Mouse (Mus musculus): Measurements from ENCODE around the gene Magi2.
"Not testable (repeated sequence)": the region's sequence is repeated elsewhere in the genome, so short reads cannot be mapped to it uniquely, and the experiment has no call there.

Magi2 gene

GRCm38 (mm10) chr5:20499031-20499600 is 1272.3 kb downstream of the Magi2 start:
- DNase-seq (ENCODE audit: low read depth, low spot score), result no peak

GRCm38 (mm10) chr5:20508609-20509008 is 1281.8 kb downstream of the Magi2 start:
- no peak for DNase-seq (ENCODE audit: low read depth, low spot score)

GRCm38 (mm10) chr5:20509606-20510005 is 1282.8 kb downstream of the Magi2 start:
- DNase-seq (ENCODE audit: low read depth, low spot score), result no peak

- no peak for DNase-seq (ENCODE audit: low read depth, low spot score)
Observed at GRCm38 (mm10) chr5:20512377-20513126, 1285.7 kb downstream of the Magi2 start.

- no peak for DNase-seq (ENCODE audit: low read depth, low spot score)
Observed at GRCm38 (mm10) chr5:20521639-20522038, 1294.8 kb downstream of the Magi2 start.

GRCm38 (mm10) chr5:20522047-20522446 is 1295.2 kb downstream of the Magi2 start:
- DNase-seq (ENCODE audit: low read depth, low spot score), result no peak

- DNase-seq (ENCODE audit: low read depth, low spot score), result no peak
Observed at GRCm38 (mm10) chr5:20523776-20524175, 1296.9 kb downstream of the Magi2 start.

- not testable (repeated sequence) for DNase-seq (ENCODE audit: low read depth, low spot score)
Observed at GRCm38 (mm10) chr5:20526588-20526987, 1299.8 kb downstream of the Magi2 start.

- DNase-seq (ENCODE audit: low read depth, low spot score), result no peak
Observed at GRCm38 (mm10) chr5:20536544-20536943, 1309.7 kb downstream of the Magi2 start.

GRCm38 (mm10) chr5:20537369-20538022 is 1310.7 kb downstream of the Magi2 start:
- DNase-seq (ENCODE audit: low read depth, low spot score), result no peak

GRCm38 (mm10) chr5:20544374-20544773 is 1317.5 kb downstream of the Magi2 start:
- no peak for DNase-seq (ENCODE audit: low read depth, low spot score)

- no peak for DNase-seq (ENCODE audit: low read depth, low spot score)
Observed at GRCm38 (mm10) chr5:20559378-20559777, 1332.5 kb downstream of the Magi2 start.

- no peak for DNase-seq (ENCODE audit: low read depth, low spot score)
Observed at GRCm38 (mm10) chr5:20559821-20560220, 1333.0 kb downstream of the Magi2 start.

GRCm38 (mm10) chr5:20568421-20568820 is 1341.6 kb downstream of the Magi2 start:
- no peak for DNase-seq (ENCODE audit: low read depth, low spot score)

- DNase-seq (ENCODE audit: low read depth, low spot score), result no peak
Observed at GRCm38 (mm10) chr5:20568966-20569365, 1342.1 kb downstream of the Magi2 start.

- no peak for DNase-seq (ENCODE audit: low read depth, low spot score)
Observed at GRCm38 (mm10) chr5:20574816-20575215, 1348.0 kb downstream of the Magi2 start.

GRCm38 (mm10) chr5:20575798-20576197 is 1349.0 kb downstream of the Magi2 start:
- DNase-seq (ENCODE audit: low read depth, low spot score), result no peak

GRCm38 (mm10) chr5:20576266-20576665 is 1349.4 kb downstream of the Magi2 start:
- no peak for DNase-seq (ENCODE audit: low read depth, low spot score)

- no peak for DNase-seq (ENCODE audit: low read depth, low spot score)
Observed at GRCm38 (mm10) chr5:20578666-20579065, 1351.8 kb downstream of the Magi2 start.

GRCm38 (mm10) chr5:20580619-20581018 is 1353.8 kb downstream of the Magi2 start:
- DNase-seq (ENCODE audit: low read depth, low spot score), result no peak

- no peak for DNase-seq (ENCODE audit: low read depth, low spot score)
Observed at GRCm38 (mm10) chr5:20582995-20583435, 1356.2 kb downstream of the Magi2 start.

GRCm38 (mm10) chr5:20583639-20584038 is 1356.8 kb downstream of the Magi2 start:
- no peak for DNase-seq (ENCODE audit: low read depth, low spot score)

- no peak for DNase-seq (ENCODE audit: low read depth, low spot score)
Observed at GRCm38 (mm10) chr5:20584769-20585168, 1357.9 kb downstream of the Magi2 start.

Measured in CD4-positive, CD25-positive, alpha-beta regulatory T cell, adult 2 months (primary cell).